Mouse (Mus musculus): ENCODE data around the gene Uchl3.

Uchl3 gene

DNA sequence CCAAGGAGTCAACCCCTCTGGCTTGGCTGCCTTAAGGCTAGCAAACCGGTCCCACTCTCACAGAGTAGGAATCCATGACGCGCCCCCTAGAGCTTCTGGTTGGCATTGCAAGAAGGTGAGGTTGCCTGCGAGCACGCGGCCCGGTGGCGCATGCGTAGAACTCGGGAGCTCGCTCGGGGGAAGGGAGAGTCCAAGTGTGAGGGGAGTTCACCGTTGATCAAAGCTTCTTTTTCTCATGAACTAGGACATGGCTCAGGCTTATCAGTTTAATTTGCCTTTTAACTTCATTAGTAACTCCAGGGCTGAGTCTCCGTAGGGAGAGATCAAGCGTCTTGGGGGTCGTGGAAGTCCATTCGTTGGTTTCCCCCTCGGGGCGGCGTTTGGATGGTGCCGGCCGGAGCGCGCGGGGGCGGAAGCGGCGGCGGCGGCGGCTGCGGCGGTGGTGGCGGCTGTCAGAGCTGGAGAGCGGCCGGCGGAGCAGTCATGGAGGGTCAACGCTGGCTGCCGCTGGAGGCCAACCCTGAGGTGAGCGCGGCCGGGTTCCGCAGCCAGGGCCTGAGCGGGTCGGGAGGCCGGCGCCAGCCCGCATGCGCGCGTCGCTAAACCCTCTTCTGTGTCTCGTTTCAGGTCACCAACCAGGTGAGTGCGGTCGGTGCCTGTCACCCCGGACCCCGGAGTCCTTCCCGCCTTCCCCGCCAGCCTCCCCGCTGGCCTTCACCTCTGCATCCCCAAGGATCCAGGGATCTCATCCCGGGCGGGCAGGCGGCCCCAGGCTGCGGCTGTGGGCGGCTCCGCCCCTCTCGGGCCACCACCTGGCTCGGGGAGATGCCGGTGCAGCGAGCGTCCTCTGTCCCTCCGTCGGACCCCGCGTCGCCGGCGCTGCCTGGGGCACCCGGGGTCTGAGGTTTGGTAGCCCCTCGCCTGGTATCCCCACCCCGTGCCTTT, at the start of gene Uchl3:
Gene Uchl3 (plus strand): TSS at position 387 of the 945 bp plus-strand sequence.
- peak; percentile 93 for DNase-seq

- no peak for DNase-seq
Observed at GRCm38 (mm10) chr14:101605843-101606242, 47.9 kb upstream of the Uchl3 start.

DNA sequence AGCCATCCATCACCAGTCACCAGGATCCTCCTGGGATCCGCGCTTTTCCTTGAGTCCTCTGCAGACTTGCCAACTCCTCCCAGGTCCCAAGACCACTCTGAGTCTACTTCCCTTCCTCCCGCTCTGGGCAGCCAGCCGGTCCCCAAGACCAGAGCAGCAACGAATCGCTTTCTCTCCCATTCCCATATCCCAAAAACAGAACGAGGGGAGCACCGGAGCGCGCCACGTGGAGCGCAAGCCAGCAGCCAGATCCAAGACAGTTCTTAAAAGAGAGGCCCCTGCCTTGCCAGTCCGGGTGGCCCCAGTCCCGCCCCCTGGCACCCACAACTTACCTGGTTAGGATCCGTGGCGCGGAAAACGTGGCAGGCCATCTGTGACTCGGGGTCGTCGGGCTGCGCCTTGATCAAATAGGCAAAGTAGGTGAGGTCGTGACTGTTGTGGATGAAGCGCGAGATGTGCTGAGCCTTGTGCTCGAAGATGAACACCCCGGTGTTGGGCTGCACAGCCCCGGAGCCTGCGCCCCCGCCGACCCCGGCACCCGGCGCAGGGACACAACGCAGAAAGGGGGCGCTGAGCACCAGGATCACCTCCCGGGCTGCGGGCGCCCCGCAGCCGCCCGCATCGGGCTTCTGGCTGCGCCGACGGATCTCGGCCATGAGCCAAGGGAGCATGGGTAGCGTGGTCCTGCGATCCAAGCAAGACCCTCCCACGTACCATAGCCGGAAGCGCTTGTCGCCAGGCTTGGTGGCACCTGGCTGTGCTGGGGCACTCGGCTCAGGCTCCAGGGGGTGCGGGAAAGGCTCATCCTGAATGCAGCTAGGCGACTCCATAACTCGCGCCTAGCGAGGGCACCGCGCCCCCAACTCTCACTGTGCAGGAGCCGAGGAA, 45.9 kb upstream of the Uchl3 start:
- peak; percentile 18 for DNase-seq

DNA sequence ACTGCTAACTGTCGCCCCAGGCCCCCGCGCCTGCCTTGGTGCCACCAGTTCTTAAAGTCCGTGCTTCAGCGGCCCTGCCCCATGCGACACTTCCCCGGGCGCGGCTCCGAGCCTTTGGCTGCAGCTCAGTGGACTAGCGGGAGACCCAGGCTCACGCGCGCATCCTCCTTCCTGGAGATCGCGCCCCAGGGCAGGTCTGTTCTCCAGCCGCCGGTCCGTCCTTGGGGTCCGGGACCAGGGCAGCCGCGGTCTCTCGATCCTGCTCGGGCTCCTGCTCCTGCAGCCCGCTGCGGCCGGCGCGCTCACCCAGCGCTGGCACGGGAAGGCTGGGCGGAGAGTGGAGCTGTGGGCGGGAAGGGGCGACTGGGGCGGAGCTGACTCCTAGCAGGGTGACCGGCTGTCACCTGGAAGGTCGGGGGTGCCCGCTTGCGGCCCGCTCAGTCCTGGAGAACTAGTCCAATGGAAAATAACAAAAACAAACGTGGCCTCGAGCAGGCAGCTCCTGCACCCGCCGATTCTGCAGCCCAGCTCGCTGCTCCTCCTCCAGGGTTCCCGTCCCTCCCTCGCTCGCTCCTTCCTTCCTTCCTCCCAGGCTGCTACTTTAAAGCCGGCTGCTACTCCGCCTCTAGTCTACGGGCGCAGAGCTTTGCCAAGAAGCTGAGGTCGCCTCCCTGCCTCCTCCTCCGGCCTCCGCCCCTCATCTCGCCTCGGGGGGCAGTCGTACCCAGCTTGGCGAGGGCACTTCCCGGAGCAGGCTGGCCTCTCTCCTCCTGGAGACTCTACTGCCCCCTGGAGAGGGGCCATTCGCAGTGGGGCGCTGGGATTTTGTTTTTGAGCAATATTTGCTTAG, 45.0 kb upstream of the Uchl3 start, which contains the start of gene Tbc1d4:
Gene Tbc1d4 (minus strand): TSS at position 673 of the 850 bp plus-strand sequence.
- peak; percentile 65 for DNase-seq

- DNase-seq: no peak
Observed at GRCm38 (mm10) chr14:101610701-101611100, 43.1 kb upstream of the Uchl3 start.

DNA sequence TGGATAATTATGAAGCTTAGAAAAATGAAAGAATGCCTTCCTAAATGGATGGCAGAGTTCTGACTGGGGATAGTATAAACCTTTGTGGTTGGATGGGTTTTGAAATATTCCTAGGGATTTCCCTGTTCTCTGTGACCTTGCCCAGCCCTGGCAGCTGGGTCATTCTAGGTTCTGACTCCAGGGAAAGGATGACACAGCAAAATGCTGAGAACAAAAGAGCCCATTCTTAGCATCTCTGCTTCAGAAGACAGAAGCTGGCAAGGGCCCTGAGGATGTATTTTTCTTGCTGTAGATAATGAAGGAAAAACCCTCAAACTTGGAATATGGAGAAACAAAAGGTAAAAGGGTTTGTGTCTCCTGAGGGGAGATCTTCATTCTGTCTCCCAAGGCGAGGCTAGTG, 40.6 kb upstream of the Uchl3 start:
- no peak for DNase-seq

- DNase-seq: no peak
Observed at GRCm38 (mm10) chr14:101616178-101616577, 37.6 kb upstream of the Uchl3 start.

DNA sequence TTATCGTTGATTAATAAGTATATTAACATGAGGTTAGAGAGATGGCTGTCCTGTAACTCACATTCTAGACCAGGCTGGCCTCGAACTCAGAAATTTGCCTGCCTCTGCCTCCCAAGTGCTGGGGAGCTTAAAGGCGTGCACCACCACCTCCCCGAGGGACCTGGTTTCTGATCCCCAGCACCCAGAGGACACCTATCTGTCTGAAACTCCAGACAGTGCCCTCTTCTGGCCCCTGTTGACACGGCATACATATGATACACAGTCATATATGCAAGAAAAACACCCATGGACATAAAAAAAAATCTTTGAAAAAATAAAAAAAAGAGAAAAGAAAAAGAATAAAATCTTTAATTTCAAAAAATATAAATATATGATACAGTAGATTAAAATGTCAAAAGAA, 36.1 kb upstream of the Uchl3 start:
- no peak for DNase-seq

DNA sequence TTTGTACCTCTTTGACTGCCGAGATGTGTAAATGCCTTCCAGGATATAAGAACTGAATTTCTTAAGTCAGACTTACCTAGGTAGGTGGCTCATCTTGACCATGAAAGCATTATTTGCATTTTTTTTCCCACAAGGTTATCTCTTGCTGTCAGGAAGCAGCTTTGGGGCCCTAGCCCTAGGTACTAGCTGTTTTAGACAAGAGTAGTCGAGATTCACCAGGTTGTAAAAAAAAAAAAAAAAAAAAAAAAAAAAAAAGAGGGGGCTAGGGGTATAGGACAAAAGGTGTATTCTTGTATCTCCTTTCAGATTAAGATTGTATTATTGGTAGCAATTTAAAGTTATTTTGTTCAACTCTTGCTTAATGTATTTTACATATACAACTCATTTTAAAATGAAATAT, 23.2 kb upstream of the Uchl3 start:
- DNase-seq: no peak

DNA sequence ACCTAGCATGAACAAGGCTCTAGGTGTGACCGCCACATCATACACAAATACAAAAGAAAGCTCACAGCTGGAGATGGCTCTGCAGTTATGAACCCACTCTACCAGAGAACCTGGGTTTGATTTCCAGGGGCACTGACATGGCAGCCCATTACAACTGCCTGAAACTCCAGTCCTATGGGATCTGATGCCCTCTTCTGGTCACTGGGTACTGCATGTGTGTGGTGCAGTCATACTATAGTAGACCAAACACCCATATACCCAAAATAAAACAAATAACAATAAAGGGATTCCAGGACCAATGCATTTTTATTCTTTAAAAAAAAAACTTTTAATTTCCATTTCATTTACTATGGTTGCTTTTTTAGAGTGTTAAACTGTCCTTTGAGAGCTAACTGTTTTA, 18.0 kb upstream of the Uchl3 start:
- DNase-seq: no peak

- no peak for DNase-seq
Observed at GRCm38 (mm10) chr14:101637381-101637780, 16.4 kb upstream of the Uchl3 start.

- peak; percentile 91 for DNase-seq
Observed at GRCm38 (mm10) chr14:101640153-101640843, 13.5 kb upstream of the Uchl3 start, which contains the start of gene Commd6. Gene Commd6, minus strand, starts transcription at chr14:101640686.

DNA sequence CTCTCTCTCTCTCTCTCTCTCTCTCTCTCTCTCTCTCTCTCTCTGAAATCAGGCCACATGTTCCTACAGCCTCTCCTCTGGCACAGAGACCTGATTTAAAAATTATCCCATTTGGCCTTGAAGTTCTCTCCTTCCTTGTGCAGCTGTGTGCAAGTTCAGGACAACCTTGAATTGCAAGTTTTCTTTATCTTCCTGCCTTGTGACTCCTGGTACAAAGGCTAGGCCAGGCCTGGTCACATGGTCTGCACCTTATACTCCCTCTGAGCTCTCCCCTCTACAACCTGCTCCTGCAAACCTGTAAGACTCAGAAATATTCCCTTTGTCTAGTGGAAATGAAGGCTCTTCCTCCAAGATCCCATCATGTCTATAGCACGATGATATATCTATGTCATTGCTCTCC, 8.8 kb upstream of the Uchl3 start:
- DNase-seq: no peak

DNA sequence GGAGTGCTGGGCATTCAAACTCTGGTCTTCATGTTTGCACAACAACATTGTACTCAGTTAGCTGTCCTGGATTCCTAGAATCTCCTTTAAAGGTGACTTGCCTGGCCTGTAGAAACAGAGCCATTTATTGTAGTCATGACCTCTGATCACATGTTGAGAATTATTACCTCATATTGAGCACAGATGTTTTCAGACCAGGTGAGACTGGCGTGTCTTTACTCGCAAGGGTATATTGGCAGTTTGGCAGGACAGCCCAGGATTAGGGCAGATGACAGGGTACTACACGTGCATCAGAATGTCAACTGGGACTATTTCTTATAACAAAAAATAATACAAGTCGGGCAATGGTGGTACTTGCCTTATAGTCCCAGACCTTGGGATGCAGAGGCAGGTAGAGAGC, 3.2 kb upstream of the Uchl3 start:
- no peak for DNase-seq

GRCm38 (mm10) chr14:101652571-101652970, 1.2 kb upstream of the Uchl3 start:
- DNase-seq: no peak

DNA sequence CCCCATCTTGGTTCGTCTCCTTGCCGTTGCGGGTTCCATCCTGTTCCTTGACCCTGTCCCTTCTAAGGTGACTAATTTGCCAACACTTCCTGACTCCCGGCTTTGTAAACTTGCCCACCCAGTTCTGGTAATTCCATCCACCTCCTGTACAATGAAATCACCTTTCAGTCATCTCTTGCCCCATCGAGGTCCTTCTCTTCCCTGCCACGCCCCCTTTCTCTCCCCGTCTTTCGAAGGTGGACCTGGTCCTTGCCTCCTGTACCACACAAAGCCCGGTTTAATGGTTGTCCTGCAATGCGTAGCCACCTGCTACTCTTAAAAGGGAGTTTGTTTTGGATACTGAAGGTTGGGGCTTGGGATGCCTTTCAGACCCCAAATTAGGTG, 751 bp downstream of the Uchl3 start:
- no peak for DNase-seq

DNA sequence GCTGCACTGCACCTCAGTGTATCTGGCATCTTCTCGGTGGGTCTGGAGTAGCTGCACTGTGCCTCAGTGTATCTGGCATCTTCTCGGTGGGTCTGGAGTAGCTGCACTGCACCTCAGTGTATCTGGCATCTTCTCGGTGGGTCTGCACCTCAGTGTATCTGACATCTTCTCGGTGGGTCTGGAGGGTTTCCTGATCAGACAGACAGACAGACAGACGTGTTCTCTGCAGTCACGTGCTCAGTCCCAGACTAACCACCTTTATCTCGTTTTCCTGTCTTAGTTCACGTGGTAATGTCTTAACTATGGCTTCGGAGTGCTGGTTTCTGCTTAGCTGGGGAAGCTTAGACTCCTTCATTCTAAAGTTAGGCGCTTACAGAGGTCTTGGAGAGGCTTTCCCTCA, 2.5 kb downstream of the Uchl3 start:
- DNase-seq: no peak

GRCm38 (mm10) chr14:101661654-101662412, 8.1 kb downstream of the Uchl3 start:
- DNase-seq: no peak

DNA sequence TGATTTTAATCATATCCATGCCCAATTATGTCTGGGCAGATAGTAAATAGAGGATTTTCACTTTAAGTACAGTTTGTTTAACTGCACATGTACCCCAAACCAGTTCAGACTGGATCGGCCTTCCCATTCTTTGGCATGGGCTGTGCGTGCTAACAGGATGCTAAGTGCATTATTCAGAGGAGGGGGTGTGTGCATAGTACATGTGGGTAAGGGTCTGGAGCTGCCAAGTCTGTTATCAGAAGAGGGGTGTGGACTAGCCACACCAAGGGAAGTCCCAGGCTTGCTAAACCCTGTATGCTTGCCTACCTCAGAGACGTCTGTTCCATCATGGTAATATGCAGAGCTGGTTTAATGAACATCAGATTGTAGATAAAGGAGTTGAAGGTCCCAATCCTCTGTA, 10.5 kb downstream of the Uchl3 start:
- DNase-seq: no peak

- DNase-seq: no peak
Observed at GRCm38 (mm10) chr14:101666056-101666455, 12.3 kb downstream of the Uchl3 start.

GRCm38 (mm10) chr14:101666536-101666935, 12.8 kb downstream of the Uchl3 start:
- no peak for DNase-seq

All from right cerebral cortex, postnatal 25 days (tissue).